Mouse (Mus musculus) kidney, adult 2 months (tissue): Measurements from ENCODE around the gene Ovch2. TPM values are rescaled to one million over a fixed set of nuclear protein-coding genes. Genes with fewer than 3 reads are reported as not detected.
"Not testable (repeated sequence)": the region's sequence is repeated elsewhere in the genome, so short reads cannot be mapped to it uniquely, and the experiment has no call there.

Experiments
- DNase-seq: peaks from one replicate; pipeline ENCODE4 v3.0.0; 2021
- H3K27ac ChIP-seq: fragments of 200-500 bp; 2 replicates; pipeline ENCODE4 v1.5.1; 2012; ENCODE audit warnings: low read depth, low read length, control low read depth, inconsistent platforms; ENCODE audit not compliant: insufficient read depth
- H3K27me3 ChIP-seq: fragments of 200-500 bp; replicated peaks from 2 replicates; pipeline ENCODE4 v1.6.1; 2012; ENCODE audit warnings: mild to moderate bottlenecking, moderate library complexity, low read length, inconsistent platforms; ENCODE audit not compliant: control insufficient read depth, insufficient read depth
- H3K36me3 ChIP-seq: fragments of 200-500 bp; 2 replicates; pipeline ENCODE4 v1.6.1; 2012; ENCODE audit warnings: mild to moderate bottlenecking, moderate library complexity, low read length, inconsistent platforms; ENCODE audit not compliant: control insufficient read depth, insufficient read depth
- H3K4me1 ChIP-seq: fragments of 200-500 bp; 2 replicates; pipeline ENCODE4 v1.6.1; 2011; ENCODE audit warnings: low read length; ENCODE audit not compliant: control insufficient read depth, insufficient read depth
- H3K4me3 ChIP-seq: fragments of 200-500 bp; 2 replicates; pipeline ENCODE4 v1.5.1; 2011; ENCODE audit warnings: mild to moderate bottlenecking, low read depth, low read length, control low read depth; ENCODE audit not compliant: insufficient read depth
- CTCF ChIP-seq: fragments of 200-500 bp; conservative IDR thresholded peaks from 2 replicates; pipeline ENCODE4 v1.5.1; 2011; ENCODE audit warnings: low read depth, mild to moderate bottlenecking, control low read depth, low read length, moderate library complexity, mixed read lengths; ENCODE audit not compliant: insufficient read depth, insufficient read length
- POLR2A ChIP-seq: fragments of 200-500 bp; IDR thresholded peaks from one replicate; pipeline ENCODE4 v1.6.1; 2011; ENCODE audit warnings: low read depth, low read length, control low read depth
- WGBS: fragments of 180-500 bp; shearing (Covaris S2); methylation state at CpG from one replicate; pipeline ENCODE4 v1.1.7; 2018; 5-methylcytosine and 5-hydroxymethylcytosine counted together
- polyA plus RNA-seq: library from polyadenylated mRNA; depleted of rRNA; stranded (reverse); fragments of >200 nt; gene quantifications from 2 replicates; pipeline ENCODE4 v1.2.3, GENCODE M21; 2012; rRNA removed

Gene Ovch2
- not detected in 2 replicates for polyA plus RNA-seq

DNA sequence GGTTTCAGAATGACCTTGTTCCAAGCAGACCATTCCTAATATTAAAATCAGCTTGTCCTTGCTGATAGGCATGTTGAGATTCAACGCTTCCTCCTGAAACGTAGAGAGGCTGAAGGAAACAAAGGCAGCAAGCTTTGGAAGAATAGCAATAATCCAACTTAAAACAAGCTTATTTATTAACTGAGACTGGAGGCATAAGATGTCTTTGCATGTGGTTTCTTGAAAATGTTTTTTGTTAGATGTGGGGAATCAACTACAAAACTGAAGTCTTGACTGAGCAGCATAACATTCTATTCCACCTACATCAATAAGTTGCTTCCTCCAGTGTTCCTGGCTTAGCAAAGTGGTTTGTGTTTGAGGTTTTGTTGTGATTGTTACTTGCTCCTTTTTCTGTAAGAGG is at the start of gene Ovch2:
Gene Ovch2, minus strand, starts transcription at position 101 of the 400 bp plus-strand sequence.
- H3K4me1 ChIP-seq = no peaks in the 10 kb centered on the region
- H3K4me3 ChIP-seq = no peak within 1 kb of the TSS
- DNase-seq = no peak
- H3K27ac ChIP-seq = no peak within 1 kb of the TSS
- H3K27me3 ChIP-seq = no peaks in the 10 kb centered on the region; the same call in 1 of the 2 replicates
- TF ChIP-seq POLR2A = no peak
- no peak for TF ChIP-seq CTCF
- no peaks in the 10 kb centered on the region for H3K36me3 ChIP-seq
- WGBS = 82% methylated on average over 2 of the region's 2 CpGs

DNA sequence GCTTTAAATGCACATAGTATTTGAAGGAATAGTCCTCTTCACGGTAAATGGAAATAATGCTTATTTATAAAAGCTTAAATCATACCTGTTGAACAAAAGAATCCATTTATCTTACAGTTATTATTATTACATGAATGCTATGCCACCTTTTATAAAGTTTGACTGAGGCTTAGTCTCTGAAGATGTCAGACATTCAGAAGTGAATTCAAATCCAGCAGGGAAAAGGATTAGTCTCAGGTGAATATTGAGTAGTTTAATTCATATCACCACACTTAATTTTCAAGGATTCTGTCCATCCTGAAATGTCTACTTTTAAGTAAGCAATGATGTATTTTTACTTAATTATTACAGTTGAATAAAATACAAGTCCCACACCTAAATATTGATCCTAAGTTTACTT is 46.4 kb upstream of the Ovch2 start, which contains the start of gene Olfr470:
Gene Olfr470, minus strand, starts transcription at position 101 of the 400 bp plus-strand sequence.
- H3K27me3 ChIP-seq, DNase-seq, H3K27ac ChIP-seq, H3K36me3 ChIP-seq, H3K4me3 ChIP-seq, H3K4me1 ChIP-seq: not testable (repeated sequence)
- WGBS = 74% methylated on average over 1 of the region's 1 CpGs

DNA sequence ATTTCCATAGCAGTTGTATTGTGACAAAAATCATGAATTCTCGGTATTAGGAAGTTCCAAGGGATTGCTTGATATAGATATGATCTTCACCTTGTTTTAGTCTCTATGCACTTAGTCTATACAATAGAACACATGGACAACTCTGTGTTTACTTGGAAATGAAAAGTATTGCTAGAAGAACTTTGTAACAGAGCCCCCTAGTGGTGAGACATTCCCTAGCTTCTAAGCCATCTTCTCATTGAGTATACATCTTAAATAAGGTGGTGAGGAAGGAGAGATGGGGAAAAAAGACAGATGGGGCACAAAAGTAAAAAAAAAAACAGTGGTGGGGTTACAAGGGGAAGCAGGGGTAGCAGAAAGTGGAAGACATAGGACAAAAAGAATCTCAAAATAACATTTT is 40.7 kb upstream of the Ovch2 start:
- Histone ChIP-seq H3K27me3 (no peaks in the 10 kb centered on the region), H3K4me3 (no peak overlapping the region), H3K27ac (no peak overlapping the region), H3K36me3 (no peaks in the 10 kb centered on the region), H3K4me1 (no peaks in the 10 kb centered on the region)
- TF ChIP-seq POLR2A (no peak), CTCF (no peak)
- no peak for DNase-seq
- WGBS = 90% methylated on average over 1 of the region's 1 CpGs

DNA sequence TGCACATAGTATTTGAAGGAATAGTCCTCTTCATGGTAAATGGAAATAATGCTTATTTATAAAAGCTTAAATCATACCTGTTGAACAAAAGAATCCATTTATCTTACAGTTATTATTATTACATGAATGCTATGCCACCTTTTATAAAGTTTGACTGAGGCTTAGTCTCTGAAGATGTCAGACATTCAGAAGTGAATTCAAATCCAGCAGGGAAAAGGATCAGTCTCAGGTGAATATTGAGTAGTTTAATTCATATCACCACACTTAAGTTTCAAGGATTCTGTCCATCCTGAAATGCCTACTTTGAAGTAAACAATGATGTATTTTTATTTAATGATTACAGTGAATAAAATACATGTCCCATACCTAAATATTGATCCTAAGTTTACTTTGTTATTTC is 24.4 kb upstream of the Ovch2 start, which contains the start of gene Olfr469:
Gene Olfr469, minus strand, starts transcription at position 101 of the 400 bp plus-strand sequence.
- H3K27me3 ChIP-seq, H3K36me3 ChIP-seq, H3K27ac ChIP-seq, H3K4me1 ChIP-seq, H3K4me3 ChIP-seq, DNase-seq: not testable (repeated sequence)

DNA sequence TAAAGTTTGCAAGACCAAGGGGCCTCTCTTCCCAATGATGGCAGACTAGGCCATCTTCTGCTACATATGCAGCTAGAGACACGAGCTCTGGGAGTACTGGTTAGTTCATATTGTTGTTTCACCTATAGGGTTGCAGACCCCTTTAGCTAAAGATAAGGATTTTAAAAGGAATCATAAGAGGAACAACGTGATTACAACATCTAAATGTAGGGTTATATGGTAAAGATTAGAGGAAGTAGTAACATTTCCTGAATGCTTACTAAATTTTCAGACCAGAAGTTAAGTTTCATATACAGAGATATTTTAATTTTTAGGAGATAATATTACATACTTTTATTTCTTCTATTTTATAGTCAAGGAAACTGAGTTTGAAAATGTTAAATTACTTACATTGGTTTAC is 22.9 kb upstream of the Ovch2 start:
- H3K4me1 ChIP-seq, H3K36me3 ChIP-seq, DNase-seq, H3K27ac ChIP-seq, H3K27me3 ChIP-seq, H3K4me3 ChIP-seq: not testable (repeated sequence)
- 65% methylated on average over 2 of the region's 2 CpGs for WGBS

DNA sequence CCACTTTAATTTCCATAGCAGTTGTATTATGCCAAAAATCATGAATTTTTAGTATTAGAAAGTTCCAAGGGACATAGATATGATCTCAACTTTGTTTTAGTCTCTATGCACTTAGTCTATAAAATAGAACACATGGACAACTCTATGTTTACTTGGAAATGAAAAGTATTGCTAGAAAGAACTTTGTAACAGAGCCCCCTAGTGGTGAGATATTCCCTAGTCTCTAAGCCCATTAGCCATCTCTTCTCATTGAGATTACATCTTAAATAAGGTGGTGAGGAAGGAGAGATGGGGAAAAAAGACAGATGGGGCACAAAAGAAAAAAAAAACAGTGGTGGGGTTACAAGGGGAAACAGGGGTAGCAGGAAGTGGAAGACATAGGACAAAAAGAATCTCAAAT is 18.4 kb upstream of the Ovch2 start:
- H3K4me3 ChIP-seq = no peak overlapping the region
- no peaks in the 10 kb centered on the region for H3K36me3 ChIP-seq
- H3K27ac ChIP-seq = no peak overlapping the region
- peak; percentile 9 for DNase-seq
- no peaks in the 10 kb centered on the region for H3K27me3 ChIP-seq
- no peak for TF ChIP-seq POLR2A
- no peak for TF ChIP-seq CTCF
- no peaks in the 10 kb centered on the region for H3K4me1 ChIP-seq

DNA sequence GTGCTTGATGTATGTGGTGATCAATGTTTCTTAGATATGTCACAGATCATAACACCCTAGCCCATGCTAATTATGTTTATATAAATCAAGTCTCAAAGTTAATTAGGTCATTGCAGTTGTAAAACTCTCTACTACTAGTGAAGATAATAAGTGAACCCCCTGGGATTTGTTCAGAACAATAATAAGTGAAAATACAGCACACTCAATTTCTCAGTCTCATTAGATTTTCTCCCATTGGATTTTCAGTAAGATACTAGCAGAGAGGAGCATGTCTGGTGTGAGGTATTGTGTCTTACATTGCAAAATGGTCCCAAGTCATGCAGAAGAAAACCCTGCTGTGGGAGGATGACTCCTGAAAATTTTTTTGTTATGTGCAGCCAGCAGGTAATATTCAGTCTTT is 11.0 kb upstream of the Ovch2 start, which contains the start of gene Olfr467:
Gene Olfr467, plus strand, starts transcription at position 301 of the 400 bp plus-strand sequence.
- H3K27me3 ChIP-seq = no peaks in the 10 kb centered on the region
- H3K36me3 ChIP-seq = no peaks in the 10 kb centered on the region
- TF ChIP-seq POLR2A (no peak), CTCF (no peak)
- no peak for DNase-seq
- H3K4me1 ChIP-seq = no peaks in the 10 kb centered on the region
- H3K4me3 ChIP-seq = no peak within 1 kb of the TSS
- no peak within 1 kb of the TSS for H3K27ac ChIP-seq

DNA sequence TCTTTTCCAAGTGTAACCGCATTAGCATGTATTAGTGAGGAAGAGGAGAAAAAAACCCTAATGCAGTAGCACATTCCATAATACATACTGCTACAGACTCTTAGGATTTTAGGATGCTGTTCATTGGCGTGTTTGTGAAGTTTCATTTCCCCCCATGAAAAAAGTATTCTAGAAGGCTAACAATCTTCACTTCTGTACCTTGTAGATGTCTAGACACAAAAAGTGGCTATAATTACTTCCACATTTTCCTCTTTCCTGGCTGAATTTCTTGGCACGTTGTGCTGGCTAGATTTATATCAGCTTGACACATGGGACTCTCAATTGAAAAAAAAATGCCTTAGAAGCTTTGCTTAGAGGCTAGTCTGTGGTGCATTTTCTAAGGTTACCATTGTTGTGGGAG is 1.1 kb upstream of the Ovch2 start:
- no peaks in the 10 kb centered on the region for H3K36me3 ChIP-seq
- 57% methylated on average over 3 of the region's 3 CpGs for WGBS

More for the DNA sequence above, 1.1 kb upstream of the Ovch2 start:
- no peak for TF ChIP-seq CTCF
- no peak for TF ChIP-seq POLR2A
- no peak overlapping the region for H3K4me3 ChIP-seq
- H3K27ac ChIP-seq = no peak overlapping the region
- no peaks in the 10 kb centered on the region; the same call in 1 of the 2 replicates for H3K27me3 ChIP-seq
- DNase-seq = no peak
- no peaks in the 10 kb centered on the region for H3K4me1 ChIP-seq
